Mouse (Mus musculus): ENCODE results near the gene Anks1. TPM values are rescaled to one million over a fixed set of nuclear protein-coding genes. Genes with fewer than 3 reads are reported as not detected.

The Anks1 gene
- polyA plus RNA-seq, 1 experiment from 2014 or later, result 15.3 TPM

DNA sequence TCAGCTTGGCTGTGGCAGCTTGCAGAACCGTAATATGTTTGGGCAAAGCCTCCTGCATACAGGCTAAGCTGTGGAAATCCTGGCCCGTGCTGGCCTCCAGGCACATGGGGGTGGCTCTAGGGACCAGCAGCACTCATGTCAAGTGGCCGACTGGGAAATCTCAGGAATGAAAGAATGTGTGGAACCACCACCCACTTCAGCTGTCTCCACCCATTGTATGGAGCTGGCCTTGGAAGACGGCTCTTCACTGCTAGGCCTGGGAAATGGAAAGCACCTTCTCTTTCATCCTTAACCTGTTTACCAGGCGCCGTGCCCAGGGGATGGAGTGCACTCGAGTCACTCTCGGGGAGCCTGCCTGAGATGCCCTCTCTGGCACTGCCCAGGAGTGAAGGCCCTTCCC is 125.9 kb downstream of the Anks1 start:
- Histone ChIP-seq H3K36me3 (ENCODE audit: control insufficient read depth, insufficient read depth, low read length) (no peaks in the 10 kb centered on the region), H3K4me3 (replicated peaks; ENCODE audit: low read length) (no peak overlapping the region), H3K27ac (ENCODE audit: low read length) (no peak overlapping the region), H3K4me1 (ENCODE audit: control insufficient read depth, insufficient read depth, low read length) (peaks cover 12% of the 10 kb centered on the region; the same call in 1 of the 2 replicates), H3K9ac (ENCODE audit: low read length) (0 out of 2 replicates have a peak overlapping the region, but pooled peaks have one; percentile 2), H3K9me3 (replicated peaks; ENCODE audit: control insufficient read depth, low read length) (no peaks in the 10 kb centered on the region), H3K27me3 (ENCODE audit: control insufficient read depth, insufficient read depth, low read length) (no peaks in the 10 kb centered on the region), H3K4me2 (ENCODE audit: low read depth, low read length) (no peak overlapping the region)
- WGBS, result 60% methylated on average over 8 of the region's 8 CpGs
- ATAC-seq (ENCODE audit: insufficient read depth, low FRiP score), result no peak

DNA sequence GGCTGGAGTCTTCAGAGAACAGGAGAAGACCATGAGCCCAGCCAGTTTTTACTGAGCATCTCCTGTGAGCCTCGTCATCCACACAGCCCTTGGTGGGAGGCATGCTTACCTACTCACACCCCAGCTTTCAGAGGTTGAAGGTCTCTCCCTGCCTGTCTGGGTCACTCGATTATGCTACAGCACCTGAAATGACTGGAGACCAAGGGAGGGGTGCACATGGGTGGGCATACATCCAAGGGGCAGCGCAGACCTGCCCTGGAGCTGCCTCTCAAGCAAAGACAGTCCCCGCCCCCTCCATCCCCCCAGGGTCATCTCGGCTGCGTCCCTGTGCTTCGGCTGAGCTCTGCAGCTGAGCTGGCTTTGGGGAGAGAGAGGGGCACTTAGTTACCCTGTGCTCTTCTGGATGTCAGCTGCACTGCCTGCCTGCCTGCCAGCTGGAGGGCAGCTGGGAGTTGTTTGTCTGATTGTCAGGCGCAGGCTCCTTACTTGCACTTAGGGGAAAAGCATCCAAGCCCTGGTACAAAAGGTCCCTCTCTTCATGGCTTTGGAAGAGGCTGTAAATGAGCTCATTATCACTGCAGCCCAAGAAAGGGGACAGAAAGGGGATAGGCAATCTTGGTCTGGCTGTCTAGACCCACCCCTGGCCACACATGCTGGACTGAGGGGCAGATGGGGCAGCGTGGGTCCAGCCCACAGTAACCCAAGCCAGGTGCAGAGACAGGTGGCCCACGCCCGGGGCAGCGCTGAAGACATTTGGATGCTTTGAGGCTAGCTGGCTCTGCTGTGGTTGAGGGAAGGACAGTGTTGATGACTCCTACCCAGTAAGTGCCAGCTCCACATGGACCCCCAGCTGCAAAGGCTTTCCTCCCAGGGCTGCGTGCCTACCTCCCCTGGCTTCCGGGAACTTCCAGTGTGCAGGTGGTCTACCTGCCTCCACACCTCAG is 128.0 kb downstream of the Anks1 start:
- WGBS, result 66% methylated on average over 14 of the region's 14 CpGs
- Histone ChIP-seq H3K27ac (ENCODE audit: low read length) (peak overlapping the region; percentile 26; the same call in 1 of the 2 replicates), H3K36me3 (ENCODE audit: control insufficient read depth, insufficient read depth, low read length) (no peaks in the 10 kb centered on the region), H3K4me1 (ENCODE audit: control insufficient read depth, insufficient read depth, low read length) (peaks cover 9% of the 10 kb centered on the region; the same call in 1 of the 2 replicates), H3K9ac (ENCODE audit: low read length) (no peak overlapping the region), H3K27me3 (ENCODE audit: control insufficient read depth, insufficient read depth, low read length) (no peaks in the 10 kb centered on the region), H3K9me3 (replicated peaks; ENCODE audit: control insufficient read depth, low read length) (no peaks in the 10 kb centered on the region), H3K4me3 (replicated peaks; ENCODE audit: low read length) (no peak overlapping the region), H3K4me2 (ENCODE audit: low read depth, low read length) (no peak overlapping the region)
- ATAC-seq (ENCODE audit: insufficient read depth, low FRiP score), result peak; percentile 52; the same call in 1 of the 2 replicates

DNA sequence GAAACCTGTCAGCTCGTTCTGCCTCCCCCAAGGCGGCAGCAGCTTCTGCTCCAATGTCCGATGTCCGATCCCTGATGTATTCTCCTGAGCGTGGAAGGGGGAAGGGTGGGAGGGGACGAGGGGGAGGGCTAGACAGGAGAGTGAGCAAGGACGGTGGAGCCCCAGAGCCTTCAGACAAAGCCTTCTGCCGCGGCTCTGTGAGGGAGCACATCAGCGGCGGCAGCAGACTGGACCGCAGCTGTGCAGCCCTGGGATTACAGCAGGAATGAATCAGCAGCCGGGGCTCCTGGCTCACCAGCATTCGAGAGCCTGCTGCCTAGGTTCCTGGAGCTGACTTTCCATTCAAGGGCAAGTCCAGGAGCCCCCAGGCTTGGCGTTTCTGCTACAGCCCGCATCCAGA is 131.5 kb downstream of the Anks1 start:
- ATAC-seq (ENCODE audit: insufficient read depth, low FRiP score), result no peak
- Histone ChIP-seq H3K36me3 (ENCODE audit: control insufficient read depth, insufficient read depth, low read length) (no peaks in the 10 kb centered on the region), H3K4me1 (ENCODE audit: control insufficient read depth, insufficient read depth, low read length) (no peaks in the 10 kb centered on the region), H3K4me3 (replicated peaks; ENCODE audit: low read length) (no peak overlapping the region), H3K27ac (ENCODE audit: low read length) (no peak overlapping the region), H3K4me2 (ENCODE audit: low read depth, low read length) (no peak overlapping the region), H3K9me3 (replicated peaks; ENCODE audit: control insufficient read depth, low read length) (no peaks in the 10 kb centered on the region), H3K9ac (ENCODE audit: low read length) (no peak overlapping the region), H3K27me3 (ENCODE audit: control insufficient read depth, insufficient read depth, low read length) (no peaks in the 10 kb centered on the region)
- WGBS, result 45% methylated on average over 16 of the region's 16 CpGs

DNA sequence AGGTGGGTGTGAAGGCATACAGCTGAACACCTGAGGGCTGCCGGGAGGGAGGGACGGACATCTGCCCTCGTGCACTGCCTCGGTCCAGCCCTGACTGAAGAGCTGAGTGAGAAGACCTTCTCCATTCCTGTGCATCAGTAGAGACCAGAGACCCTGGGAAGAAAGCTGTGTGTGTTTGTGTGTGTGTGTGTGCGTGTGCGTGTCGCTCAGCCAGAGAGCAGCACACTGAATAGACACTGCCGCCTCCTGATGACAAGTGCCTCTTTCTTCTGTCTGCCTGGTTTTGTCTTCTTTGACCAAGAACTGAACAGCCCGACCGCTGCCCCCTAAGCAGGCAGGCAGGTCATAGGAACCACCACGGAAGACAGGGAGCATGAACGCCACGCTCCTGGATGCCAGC is 132.2 kb downstream of the Anks1 start:
- H3K4me2 ChIP-seq (ENCODE audit: low read depth, low read length), result no peak overlapping the region
- H3K4me3 ChIP-seq (replicated peaks; ENCODE audit: low read length), result no peak overlapping the region
- 88% methylated on average over 13 of the region's 13 CpGs for WGBS
- no peaks in the 10 kb centered on the region for H3K36me3 ChIP-seq (ENCODE audit: control insufficient read depth, insufficient read depth, low read length)
- H3K9me3 ChIP-seq (replicated peaks; ENCODE audit: control insufficient read depth, low read length), result no peaks in the 10 kb centered on the region
- no peaks in the 10 kb centered on the region for H3K4me1 ChIP-seq (ENCODE audit: control insufficient read depth, insufficient read depth, low read length)
- H3K9ac ChIP-seq (ENCODE audit: low read length), result no peak overlapping the region
- H3K27me3 ChIP-seq (ENCODE audit: control insufficient read depth, insufficient read depth, low read length), result no peaks in the 10 kb centered on the region
- ATAC-seq (ENCODE audit: insufficient read depth, low FRiP score), result no peak
- H3K27ac ChIP-seq (ENCODE audit: low read length), result no peak overlapping the region

DNA sequence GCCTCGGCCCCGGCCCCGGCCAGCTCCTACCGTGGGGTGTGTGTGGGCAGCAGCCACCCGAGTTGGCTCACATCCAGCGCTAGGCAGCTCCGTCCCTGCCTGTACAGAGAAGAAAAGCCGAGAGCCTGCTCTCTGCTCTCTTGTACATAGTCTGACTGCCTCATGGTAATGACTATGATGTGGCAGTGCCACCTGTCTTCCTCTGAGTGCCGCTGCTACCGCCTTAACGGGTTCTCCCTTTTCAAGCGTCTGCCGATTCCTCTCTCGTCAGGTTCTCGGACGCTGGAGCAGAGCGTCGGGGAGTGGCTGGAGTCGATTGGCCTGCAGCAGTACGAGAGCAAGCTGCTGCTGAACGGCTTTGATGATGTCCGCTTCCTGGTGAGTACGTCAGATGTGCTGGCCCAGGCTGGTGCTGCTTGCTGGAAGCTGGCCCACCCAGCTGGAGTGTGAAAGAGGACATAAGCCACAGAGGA is 133.2 kb downstream of the Anks1 start:
- H3K9ac ChIP-seq (ENCODE audit: low read length), result no peak overlapping the region
- no peaks in the 10 kb centered on the region for H3K9me3 ChIP-seq (replicated peaks; ENCODE audit: control insufficient read depth, low read length)
- no peak overlapping the region for H3K4me2 ChIP-seq (ENCODE audit: low read depth, low read length)
- WGBS, result 62% methylated on average over 23 of the region's 23 CpGs
- H3K27me3 ChIP-seq (ENCODE audit: control insufficient read depth, insufficient read depth, low read length), result no peaks in the 10 kb centered on the region
- no peaks in the 10 kb centered on the region for H3K4me1 ChIP-seq (ENCODE audit: control insufficient read depth, insufficient read depth, low read length)
- no peaks in the 10 kb centered on the region for H3K36me3 ChIP-seq (ENCODE audit: control insufficient read depth, insufficient read depth, low read length)
- no peak overlapping the region for H3K4me3 ChIP-seq (replicated peaks; ENCODE audit: low read length)
- no peak overlapping the region for H3K27ac ChIP-seq (ENCODE audit: low read length)
- peak; percentile 54 for ATAC-seq (ENCODE audit: insufficient read depth, low FRiP score)

DNA sequence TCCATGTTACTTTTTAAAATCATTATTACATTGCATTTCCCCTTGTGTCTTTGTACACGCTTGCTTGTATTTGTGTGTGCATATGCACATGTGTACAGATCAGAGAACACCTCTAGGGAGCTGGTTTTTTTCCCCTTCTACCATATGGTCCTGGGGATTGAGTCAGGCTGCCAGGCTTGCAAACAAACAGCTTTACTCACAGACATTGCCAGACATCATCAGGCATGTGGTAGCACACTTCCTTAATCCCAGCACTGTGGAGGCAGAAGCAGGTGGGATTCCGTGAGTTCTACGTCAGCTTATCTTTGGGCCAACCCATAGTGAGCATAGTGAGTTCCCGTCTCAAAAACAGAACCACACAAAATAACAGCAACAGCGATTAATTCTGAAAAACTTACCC is 137.9 kb downstream of the Anks1 start:
- Histone ChIP-seq H3K36me3 (ENCODE audit: control insufficient read depth, insufficient read depth, low read length) (no peaks in the 10 kb centered on the region), H3K9ac (ENCODE audit: low read length) (no peak overlapping the region), H3K4me3 (replicated peaks; ENCODE audit: low read length) (no peak overlapping the region), H3K4me2 (ENCODE audit: low read depth, low read length) (no peak overlapping the region), H3K4me1 (ENCODE audit: control insufficient read depth, insufficient read depth, low read length) (no peaks in the 10 kb centered on the region), H3K27ac (ENCODE audit: low read length) (no peak overlapping the region), H3K9me3 (replicated peaks; ENCODE audit: control insufficient read depth, low read length) (no peaks in the 10 kb centered on the region), H3K27me3 (ENCODE audit: control insufficient read depth, insufficient read depth, low read length) (no peaks in the 10 kb centered on the region)
- 85% methylated on average over 5 of the region's 5 CpGs for WGBS
- ATAC-seq (ENCODE audit: insufficient read depth, low FRiP score), result no peak

DNA sequence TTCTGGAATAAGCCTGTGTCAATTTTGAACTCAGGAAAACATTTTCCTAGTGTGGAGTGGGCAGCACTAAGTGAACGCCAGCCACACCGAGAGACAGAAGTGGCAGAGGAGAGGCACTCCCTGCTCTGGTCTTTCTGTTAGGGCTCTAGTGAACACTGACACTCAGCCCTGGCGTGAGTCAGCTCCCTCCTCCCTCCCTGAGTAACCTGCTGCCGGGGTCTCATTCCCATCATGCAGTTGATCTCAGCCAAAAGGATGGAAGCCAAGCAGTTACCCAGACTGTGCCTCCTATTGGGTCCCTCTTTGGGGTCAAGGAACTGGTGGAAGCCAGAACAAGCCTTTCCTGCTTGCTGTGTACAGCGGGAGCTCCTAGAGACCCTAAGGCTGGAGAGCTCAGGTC is 138.4 kb downstream of the Anks1 start:
- no peaks in the 10 kb centered on the region for H3K9me3 ChIP-seq (replicated peaks; ENCODE audit: control insufficient read depth, low read length)
- WGBS, result 81% methylated on average over 5 of the region's 5 CpGs
- ATAC-seq (ENCODE audit: insufficient read depth, low FRiP score), result no peak
- H3K36me3 ChIP-seq (ENCODE audit: control insufficient read depth, insufficient read depth, low read length), result no peaks in the 10 kb centered on the region
- H3K27ac ChIP-seq (ENCODE audit: low read length), result no peak overlapping the region
- no peak overlapping the region for H3K4me2 ChIP-seq (ENCODE audit: low read depth, low read length)
- H3K9ac ChIP-seq (ENCODE audit: low read length), result no peak overlapping the region
- no peak overlapping the region for H3K4me3 ChIP-seq (replicated peaks; ENCODE audit: low read length)
- H3K27me3 ChIP-seq (ENCODE audit: control insufficient read depth, insufficient read depth, low read length), result no peaks in the 10 kb centered on the region
- H3K4me1 ChIP-seq (ENCODE audit: control insufficient read depth, insufficient read depth, low read length), result no peaks in the 10 kb centered on the region

DNA sequence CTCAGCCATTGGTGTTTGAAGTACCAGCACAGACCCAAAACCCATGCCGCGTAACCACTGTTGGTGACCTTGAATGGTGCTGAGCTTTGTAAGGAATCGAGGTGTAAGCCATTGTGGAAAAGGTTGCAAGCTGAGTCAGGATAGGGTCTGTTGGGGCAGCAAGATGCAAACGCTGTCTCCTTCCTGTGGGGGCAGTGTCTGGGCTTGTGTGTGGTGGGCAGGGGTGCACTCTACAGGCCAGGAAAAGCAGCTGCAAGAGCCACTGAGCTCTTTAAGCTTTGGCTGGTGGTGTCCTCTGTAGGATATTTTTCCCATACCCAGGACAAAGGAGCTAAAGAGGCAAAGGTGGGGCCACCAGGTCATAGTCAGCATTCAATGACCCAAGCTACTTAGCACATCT is 139.3 kb downstream of the Anks1 start:
- no peaks in the 10 kb centered on the region for H3K36me3 ChIP-seq (ENCODE audit: control insufficient read depth, insufficient read depth, low read length)
- WGBS, result 46% methylated on average over 4 of the region's 4 CpGs
- H3K27me3 ChIP-seq (ENCODE audit: control insufficient read depth, insufficient read depth, low read length), result no peaks in the 10 kb centered on the region
- H3K4me3 ChIP-seq (replicated peaks; ENCODE audit: low read length), result no peak overlapping the region
- H3K4me2 ChIP-seq (ENCODE audit: low read depth, low read length), result no peak overlapping the region
- H3K27ac ChIP-seq (ENCODE audit: low read length), result no peak overlapping the region
- ATAC-seq (ENCODE audit: insufficient read depth, low FRiP score), result no peak
- H3K9ac ChIP-seq (ENCODE audit: low read length), result no peak overlapping the region
- no peaks in the 10 kb centered on the region for H3K9me3 ChIP-seq (replicated peaks; ENCODE audit: control insufficient read depth, low read length)
- no peaks in the 10 kb centered on the region for H3K4me1 ChIP-seq (ENCODE audit: control insufficient read depth, insufficient read depth, low read length)

DNA sequence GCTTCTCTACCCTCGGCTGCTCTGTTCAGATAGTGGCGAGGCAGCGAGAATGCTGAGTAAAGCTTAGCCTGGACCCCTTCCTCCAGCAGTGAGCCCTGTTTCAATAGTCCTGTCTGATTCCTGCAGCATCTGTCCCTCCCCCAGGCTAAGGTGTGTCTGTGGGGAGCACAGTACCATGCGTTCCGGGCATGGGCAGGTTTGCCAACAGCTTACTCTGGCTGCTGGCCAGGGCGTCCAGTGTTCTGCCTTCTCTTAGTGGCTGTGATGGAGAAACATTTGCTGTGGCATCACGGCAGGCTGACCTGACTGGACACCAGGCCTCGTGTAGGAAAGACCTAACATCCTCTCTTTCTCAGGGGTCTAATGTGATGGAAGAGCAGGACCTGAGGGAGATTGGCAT is 141.1 kb downstream of the Anks1 start:
- no peak overlapping the region for H3K4me3 ChIP-seq (replicated peaks; ENCODE audit: low read length)
- ATAC-seq (ENCODE audit: insufficient read depth, low FRiP score), result no peak
- H3K4me2 ChIP-seq (ENCODE audit: low read depth, low read length), result no peak overlapping the region
- no peaks in the 10 kb centered on the region for H3K27me3 ChIP-seq (ENCODE audit: control insufficient read depth, insufficient read depth, low read length)
- no peaks in the 10 kb centered on the region for H3K4me1 ChIP-seq (ENCODE audit: control insufficient read depth, insufficient read depth, low read length)
- H3K36me3 ChIP-seq (ENCODE audit: control insufficient read depth, insufficient read depth, low read length), result 0 out of 2 replicates have a peak, but pooled peaks cover 9% of the 10 kb centered on the region
- H3K9me3 ChIP-seq (replicated peaks; ENCODE audit: control insufficient read depth, low read length), result no peaks in the 10 kb centered on the region
- no peak overlapping the region for H3K9ac ChIP-seq (ENCODE audit: low read length)
- WGBS, result 89% methylated on average over 8 of the region's 8 CpGs
- no peak overlapping the region for H3K27ac ChIP-seq (ENCODE audit: low read length)
